Comparison of ENCODE assay signal across 11 mouse cellular contexts in genomic region chr5:149202941-149203340, GRCm38 (mm10). TPM values are rescaled to one million over a fixed set of nuclear protein-coding genes. Genes with fewer than 3 reads are reported as not detected.
DNase-seq lines count a peak whose midpoint lies in the region; ATAC-seq and TF ChIP-seq lines count a peak whose summit lies in the region.
"Had no signal": no experiment of that assay in that cellular context is flagged by ENCODE, and none has a peak within 500 bp of the region (broad histone marks: within the 10 kb centered on the region; RNA-seq: fewer than 3 reads in every experiment).

No protein-coding gene starts in this region.

- H3K27ac ChIP-seq in intestine, embryonic 14.5 days (ENCODE audit: low read depth): no peak overlapping the region
- H3K27ac ChIP-seq in intestine, postnatal 0 days (ENCODE audit: low read depth, low read length): no peak overlapping the region
- H3K27ac ChIP-seq in hindbrain, embryonic 16.5 days (ENCODE audit: low read depth, low read length): no peak overlapping the region
- H3K27ac ChIP-seq: hindbrain, embryonic 10.5 days; liver, embryonic 14.5 days had no signal

- peak; percentile 33 for DNase-seq in intestine, embryonic 14.5 days (ENCODE audit: low spot score)
- peak; percentile 79 for DNase-seq in 416B (ENCODE audit: low read depth)
- peak; percentile 80 for DNase-seq in NIH3T3 (ENCODE audit: low read depth)
- DNase-seq in ovary, postnatal 14 days (ENCODE audit: low spot score): no peak
- DNase-seq in c-Kit-positive CD71-positive TER-119-positive erythroid progenitor cells, embryonic 14.5 days (ENCODE audit: low spot score): no peak
- DNase-seq: right cerebral cortex, postnatal 25 days had no signal

- no peak for TF ChIP-seq CTCF in intestine, postnatal 0 days (IDR thresholded peaks at IDR 0.05; ENCODE audit: low read depth)

- H3K9me3 ChIP-seq in intestine, embryonic 14.5 days (ENCODE audit: control insufficient read depth, low read length): no peaks in the 10 kb centered on the region
- H3K9me3 ChIP-seq in intestine, postnatal 0 days (ENCODE audit: control insufficient read depth): no peaks in the 10 kb centered on the region
- no peaks in the 10 kb centered on the region for H3K9me3 ChIP-seq in hindbrain, embryonic 16.5 days (ENCODE audit: control insufficient read depth, low read length)
- H3K9me3 ChIP-seq: hindbrain, embryonic 10.5 days had no signal

- H3K4me1 ChIP-seq in intestine, embryonic 14.5 days (replicated peaks; ENCODE audit: control insufficient read depth, insufficient read depth, low read length): no peaks in the 10 kb centered on the region
- no peaks in the 10 kb centered on the region for H3K4me1 ChIP-seq in intestine, postnatal 0 days (replicated peaks; ENCODE audit: control insufficient read depth, insufficient read depth, low read length)
- H3K4me1 ChIP-seq in hindbrain, embryonic 16.5 days (ENCODE audit: control insufficient read depth, insufficient read depth, low read depth, low read length): no peaks in the 10 kb centered on the region

- no peak for ATAC-seq in intestine, embryonic 14.5 days (replicated peaks; ENCODE audit: low FRiP score, low TSS enrichment, low read depth)
- no peak for ATAC-seq in intestine, postnatal 0 days
- peak; percentile 58; the same call in 1 of the 2 replicates for ATAC-seq in erythroid progenitor cell, adult 5-6 weeks (replicated peaks; ENCODE audit: low FRiP score, poor library complexity, severe bottlenecking)
- ATAC-seq in hindbrain, embryonic 16.5 days: no peak

- H3K27me3 ChIP-seq in intestine, embryonic 14.5 days (replicated peaks; ENCODE audit: control insufficient read depth, insufficient read depth, low read length): no peaks in the 10 kb centered on the region
- no peaks in the 10 kb centered on the region for H3K27me3 ChIP-seq in intestine, postnatal 0 days (replicated peaks; ENCODE audit: control insufficient read depth, insufficient read depth, low read length)
- no peaks in the 10 kb centered on the region for H3K27me3 ChIP-seq in hindbrain, embryonic 16.5 days (replicated peaks; ENCODE audit: control insufficient read depth, insufficient read depth, low read length)

- H3K9ac ChIP-seq in intestine, embryonic 14.5 days (ENCODE audit: low read length): no peak overlapping the region
- no peak overlapping the region for H3K9ac ChIP-seq in intestine, postnatal 0 days (ENCODE audit: low read depth, low read length)
- H3K9ac ChIP-seq in hindbrain, embryonic 16.5 days (ENCODE audit: low read depth, low read length): no peak overlapping the region
- H3K9ac ChIP-seq: liver, embryonic 14.5 days had no signal

- no peak overlapping the region for H3K4me2 ChIP-seq in intestine, embryonic 14.5 days (ENCODE audit: low read length)
- no peak overlapping the region for H3K4me2 ChIP-seq in intestine, postnatal 0 days (replicated peaks; ENCODE audit: low read depth)
- H3K4me2 ChIP-seq in hindbrain, embryonic 16.5 days (ENCODE audit: low read length): no peak overlapping the region

- 86% methylated on average over 5 of the region's 5 CpGs for WGBS in intestine, embryonic 14.5 days
- 82% methylated on average over 5 of the region's 5 CpGs for WGBS in intestine, postnatal 0 days
- 84% methylated on average over 5 of the region's 5 CpGs for WGBS in hindbrain, embryonic 16.5 days

- H3K4me3 ChIP-seq in intestine, embryonic 14.5 days (ENCODE audit: low read depth, low read length): no peak overlapping the region
- no peak overlapping the region for H3K4me3 ChIP-seq in intestine, postnatal 0 days (ENCODE audit: low read depth, low read length)
- no peak overlapping the region for H3K4me3 ChIP-seq in hindbrain, embryonic 16.5 days (ENCODE audit: low read length)
- H3K4me3 ChIP-seq: hindbrain, embryonic 10.5 days had no signal

- H3K36me3 ChIP-seq in intestine, embryonic 14.5 days (ENCODE audit: control insufficient read depth, insufficient read depth, low read length): peaks cover 89% of the 10 kb centered on the region
- peaks cover 59% of the 10 kb centered on the region for H3K36me3 ChIP-seq in intestine, postnatal 0 days (ENCODE audit: control insufficient read depth, insufficient read depth)
- H3K36me3 ChIP-seq in hindbrain, embryonic 16.5 days (ENCODE audit: control insufficient read depth, insufficient read depth, low read length): peaks cover 34% of the 10 kb centered on the region

RNA-seq across cellular contexts. Expression of gene Hmgb1, which starts 18.7 kb away (rescaled TPM):
- 1,358 and 1,458 TPM in 2 replicates for polyA plus RNA-seq in intestine, embryonic 14.5 days (2014; fragmentation: Nextera tagmentation; extraction: Ambion mirVana)
- 516 and 565 TPM in 2 replicates for polyA plus RNA-seq in intestine, postnatal 0 days (2015; fragmentation: Nextera tagmentation; extraction: Ambion mirVana)
- total RNA-seq in erythroid progenitor cell, adult 5-6 weeks (2015; ENCODE audit: low replicate concordance): 681 and 819 TPM in 2 replicates
- total RNA-seq in erythroid progenitor cell, adult 5-6 weeks (2017; ENCODE audit: low replicate concordance): 585 and 610 TPM in 2 replicates
- polyA plus RNA-seq in hindbrain, embryonic 16.5 days (2015; fragmentation: Nextera tagmentation; extraction: Ambion mirVana): 634 and 655 TPM in 2 replicates

RNA-seq across cellular contexts. Expression of gene Uspl1, which starts 18.8 kb away (rescaled TPM):
- polyA plus RNA-seq in intestine, embryonic 14.5 days (2014; fragmentation: Nextera tagmentation; extraction: Ambion mirVana): 43.9 and 54.4 TPM in 2 replicates
- 16.9 and 17.5 TPM in 2 replicates for polyA plus RNA-seq in intestine, postnatal 0 days (2015; fragmentation: Nextera tagmentation; extraction: Ambion mirVana)
- total RNA-seq in erythroid progenitor cell, adult 5-6 weeks (2015; ENCODE audit: low replicate concordance): 26.4 and 42.9 TPM in 2 replicates
- 22.1 and 31.8 TPM in 2 replicates for total RNA-seq in erythroid progenitor cell, adult 5-6 weeks (2017; ENCODE audit: low replicate concordance)
- 48.4 and 52.0 TPM in 2 replicates for polyA plus RNA-seq in hindbrain, embryonic 16.5 days (2015; fragmentation: Nextera tagmentation; extraction: Ambion mirVana)

Comparison
In these comparisons a context has a peak if more than half of its experiments do, and no peak if none do; other contexts are left out.
1. DNase-seq: peak in intestine, embryonic 14.5 days (single experiment), 416B (single experiment) and NIH3T3 (single experiment); none in ovary, postnatal 14 days (single experiment) and c-Kit-positive CD71-positive TER-119-positive erythroid progenitor cells, embryonic 14.5 days (single experiment).